Mouse (Mus musculus) testis, adult 2 months (tissue): Measurements from ENCODE around the gene Hist4h4.

Experiments used
- CTCF ChIP-seq: fragments of 200-500 bp; IDR thresholded peaks from 2 replicates; pipeline ENCODE4 v1.5.1; 2012; ENCODE audit warnings: low read depth, mild to moderate bottlenecking, inconsistent platforms, low read length, moderate library complexity; ENCODE audit not compliant: control insufficient read depth, insufficient read depth, insufficient replicate concordance
- POLR2A ChIP-seq: fragments of 200-500 bp; IDR thresholded peaks from 2 replicates; pipeline ENCODE4 v1.6.1; 2012; ENCODE audit warnings: low read depth, mild to moderate bottlenecking, inconsistent platforms, low read length, moderate library complexity; ENCODE audit not compliant: control insufficient read depth

DNA sequence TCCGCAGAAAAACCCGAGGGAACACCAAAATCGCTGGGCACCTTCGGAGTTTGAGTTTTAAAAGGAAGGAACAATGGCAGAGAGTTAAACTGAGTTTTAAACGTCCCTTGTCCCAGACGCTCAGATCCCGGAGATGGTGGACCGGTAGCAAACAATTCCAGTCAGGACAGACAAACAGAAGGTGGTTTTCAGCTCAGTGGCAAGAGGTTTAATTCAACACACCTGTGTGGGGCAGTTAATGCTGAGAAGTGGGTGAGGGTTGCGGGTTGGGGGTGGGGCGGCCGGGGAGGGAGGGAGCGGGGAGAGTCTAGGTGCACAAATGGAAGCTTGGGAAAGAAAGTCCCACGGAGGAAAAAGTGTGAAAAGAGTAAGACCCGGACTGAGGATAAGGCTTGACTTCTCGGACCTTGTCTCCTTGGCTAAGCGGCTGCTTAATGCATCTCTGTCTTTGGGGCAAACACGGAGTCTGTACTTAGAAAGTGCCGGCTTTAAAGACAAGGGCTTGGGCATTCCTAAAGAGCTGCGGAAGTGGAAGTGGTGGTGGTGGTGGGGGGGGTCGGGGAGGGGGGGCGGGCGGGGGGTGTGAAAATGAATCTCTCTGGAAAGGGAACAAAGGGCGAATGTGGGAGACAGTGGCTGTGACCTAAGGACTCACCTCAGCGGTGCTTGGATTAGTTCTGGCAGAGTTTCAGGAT, 10.2 kb downstream of the Hist4h4 start:
- TF ChIP-seq POLR2A (no peak), CTCF (no peak)
